Mouse (Mus musculus) natural killer cell, adult 2 months (primary cell): ENCODE data around the gene E130308A19Rik.

Experiments used
- DNase-seq, 2 experiments: peaks; one replicate each; pipeline ENCODE4 v3.0.0; 2022; ENCODE audit warnings: low spot score in 2 of 2

The E130308A19Rik gene

DNA sequence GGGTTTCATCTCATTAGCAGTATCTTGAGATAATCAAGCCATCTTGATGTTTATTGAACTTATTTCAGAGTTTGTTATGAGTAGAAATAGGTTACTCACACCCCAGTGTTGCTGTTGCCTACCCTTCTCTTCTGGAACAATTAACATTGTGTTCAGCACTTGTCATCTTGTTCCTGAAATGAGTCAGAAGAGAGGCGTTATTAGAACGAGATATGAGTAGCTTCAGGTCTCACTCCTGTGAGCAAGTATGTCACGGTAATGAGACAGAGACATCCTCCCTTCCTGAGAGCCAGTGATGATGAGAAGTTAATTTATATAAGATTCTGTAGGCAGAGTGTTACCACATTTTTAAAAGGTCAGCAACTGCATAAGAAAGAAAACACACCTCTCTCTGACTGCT is 56.5 kb downstream of the E130308A19Rik start:
- DNase-seq, result no peak

DNA sequence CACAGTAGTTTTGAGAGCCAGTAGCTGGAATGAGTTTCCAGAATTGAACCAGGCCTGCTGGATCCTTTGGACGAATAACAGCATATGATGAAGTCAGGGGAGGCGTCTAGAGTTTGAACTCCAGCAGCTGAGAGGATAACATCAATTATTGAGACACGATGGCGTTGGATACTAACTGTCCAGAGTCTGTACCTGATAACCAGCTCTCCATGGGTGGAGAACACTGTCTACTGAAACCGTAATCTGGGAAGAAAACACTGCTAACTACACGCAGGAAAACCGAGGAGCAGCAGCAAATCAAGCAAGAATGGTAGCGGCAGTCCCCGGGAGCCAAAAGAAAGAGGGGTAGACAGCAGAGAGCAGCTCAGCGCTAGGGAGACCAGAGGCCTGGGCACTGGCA is 56.9 kb downstream of the E130308A19Rik start:
- no peak for DNase-seq

DNA sequence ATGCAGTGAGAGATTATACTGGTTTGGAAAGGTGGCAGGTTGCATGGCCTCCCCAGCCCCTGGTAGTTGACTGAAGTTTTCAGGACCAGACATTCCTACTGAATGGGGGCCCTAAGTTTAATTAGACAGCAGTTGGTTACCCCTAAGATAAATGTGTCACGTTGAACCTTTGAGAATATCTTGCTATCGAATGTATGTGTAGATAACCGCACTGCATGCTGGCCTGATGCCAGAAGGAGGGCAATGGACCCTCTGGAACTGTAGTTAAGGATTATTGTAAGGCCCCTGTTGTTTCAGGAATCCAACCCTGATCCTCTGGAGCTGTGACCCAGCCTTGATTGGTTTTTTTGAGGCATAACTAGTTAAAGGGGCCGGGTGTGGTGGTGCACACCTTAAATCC is 58.3 kb downstream of the E130308A19Rik start:
- DNase-seq, result no peak

DNA sequence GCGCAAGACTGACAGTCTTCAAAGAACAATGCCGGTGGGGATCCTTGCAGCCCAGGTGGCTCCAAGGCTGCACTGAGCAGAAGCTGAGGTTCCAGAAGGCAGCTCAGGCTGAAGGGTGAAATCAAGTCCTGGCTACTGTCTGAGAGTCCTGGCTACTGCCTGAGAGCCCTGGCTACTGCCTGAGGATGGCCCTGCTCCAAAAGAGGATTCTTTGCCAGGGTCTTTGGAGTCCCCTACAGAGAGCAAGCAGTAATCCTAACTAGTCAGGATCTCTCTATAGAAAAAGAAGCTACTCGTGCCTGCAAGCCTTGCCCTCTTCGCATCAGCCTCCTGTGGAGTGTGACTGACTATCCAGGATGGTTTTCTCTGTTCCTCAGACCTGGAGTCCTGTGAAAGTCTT is 60.7 kb downstream of the E130308A19Rik start:
- DNase-seq, result no peak

DNA sequence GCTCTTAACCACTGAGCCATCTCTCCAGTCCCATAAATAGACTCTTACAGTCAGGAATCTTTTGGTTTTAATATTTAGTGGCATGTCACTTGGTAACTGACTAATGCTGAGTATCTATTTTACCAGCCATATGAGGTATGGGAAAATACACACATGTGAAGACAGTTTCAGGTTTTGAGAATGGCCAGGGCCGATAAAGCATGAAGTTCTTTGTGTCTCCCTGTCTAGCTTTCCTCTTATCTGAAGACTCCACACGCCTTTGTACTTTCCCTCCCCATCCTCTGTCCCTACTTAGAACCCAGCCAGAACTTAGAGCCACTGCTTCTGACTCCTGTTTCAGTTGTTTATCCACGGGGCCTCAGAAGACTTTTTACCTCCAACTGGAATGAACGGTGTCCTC is 63.0 kb downstream of the E130308A19Rik start:
- DNase-seq, result no peak

DNA sequence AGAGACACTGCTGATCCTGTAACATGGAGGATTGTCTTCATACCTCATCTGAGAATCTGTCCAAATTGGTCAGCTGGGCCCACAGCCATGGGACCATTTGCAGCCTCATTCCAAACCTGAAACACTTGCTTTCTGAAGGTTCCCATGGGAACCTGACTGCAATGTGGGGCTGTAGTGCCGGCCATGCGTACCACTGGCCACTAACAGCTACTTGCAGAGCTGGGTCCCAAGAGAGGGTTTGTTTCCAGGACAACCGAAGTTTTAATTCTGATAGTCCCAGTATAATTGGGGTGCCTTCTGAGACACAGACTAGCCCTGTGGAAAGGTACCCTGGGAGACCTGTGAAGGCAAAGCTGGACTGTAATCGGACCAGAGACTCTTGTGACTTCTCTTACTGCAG is 64.1 kb downstream of the E130308A19Rik start:
- DNase-seq, result no peak

DNA sequence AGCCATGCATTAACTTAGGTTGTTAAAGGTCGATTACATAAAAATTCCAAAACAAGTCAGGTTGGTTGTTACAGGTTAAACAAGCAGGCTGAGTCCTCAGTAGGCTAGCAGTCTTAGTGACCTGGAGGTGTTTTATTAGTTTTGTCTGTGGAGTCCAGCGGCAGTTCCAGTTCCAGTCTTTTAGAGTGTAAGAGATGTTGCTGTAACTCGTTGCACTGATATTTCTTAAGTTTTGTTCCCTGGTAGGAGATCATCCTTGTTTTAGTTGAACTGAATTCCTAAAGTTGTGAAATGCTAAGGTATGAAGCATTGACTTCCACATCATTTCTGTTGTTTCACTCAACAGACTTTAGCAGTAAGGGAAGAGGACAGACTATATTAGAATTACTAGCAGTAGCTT is 70.8 kb downstream of the E130308A19Rik start:
- no peak for DNase-seq

DNA sequence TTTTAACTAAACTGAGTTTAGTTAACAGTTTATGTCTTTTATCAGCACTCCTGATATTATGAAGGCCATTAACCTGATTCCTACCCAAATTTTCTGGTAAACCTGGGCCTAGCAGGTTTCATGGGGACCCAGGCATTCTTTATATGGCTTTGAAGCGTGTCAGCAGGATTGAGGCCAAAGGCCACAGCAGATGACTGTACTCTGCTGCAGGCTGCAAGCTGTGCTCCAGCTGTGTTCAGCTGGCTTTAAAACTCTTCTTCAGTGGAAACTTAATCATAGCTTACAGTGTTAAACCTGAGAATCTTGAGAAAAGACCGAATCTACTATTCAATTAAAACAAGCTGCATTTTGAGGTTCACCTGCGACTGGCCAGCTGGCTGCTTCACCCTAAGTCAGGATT is 71.9 kb downstream of the E130308A19Rik start:
- no peak for DNase-seq

DNA sequence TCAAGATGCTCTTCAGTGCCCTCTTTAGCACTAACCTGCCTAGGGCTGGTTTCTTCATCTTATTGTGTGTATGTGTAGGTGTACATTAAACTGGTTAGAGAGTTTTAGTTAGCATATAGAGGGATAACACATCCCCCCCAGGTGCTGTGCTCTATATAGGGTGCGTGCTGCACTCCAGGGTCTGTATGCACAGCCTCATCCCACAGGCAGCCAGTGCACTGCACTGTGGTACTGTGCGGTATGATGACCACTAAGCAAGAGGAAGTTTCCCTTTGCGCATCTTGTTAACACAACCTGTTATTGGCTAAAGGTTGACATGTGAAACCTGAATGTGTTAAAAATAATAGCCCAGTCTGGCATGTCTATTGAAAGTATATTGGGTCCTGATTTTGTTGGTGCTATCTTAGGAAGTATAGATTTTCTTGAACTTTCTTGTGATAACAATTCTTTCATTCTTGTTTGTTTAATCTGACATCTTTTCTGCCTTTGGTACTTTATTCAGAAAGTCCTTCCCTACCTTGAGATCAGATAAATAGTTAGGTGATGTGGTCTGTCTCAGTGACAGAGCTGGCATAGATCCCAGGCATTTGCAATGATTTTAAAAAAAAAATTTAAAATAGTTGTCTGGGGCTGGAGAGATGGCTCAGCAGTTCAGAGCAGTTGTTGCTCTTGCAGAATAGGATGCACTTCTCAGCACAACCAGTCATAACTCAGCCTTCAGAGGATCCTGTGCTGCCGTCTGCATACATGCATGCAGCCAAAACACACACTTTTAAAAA is 73.2 kb downstream of the E130308A19Rik start:
- DNase-seq, result no peak

DNA sequence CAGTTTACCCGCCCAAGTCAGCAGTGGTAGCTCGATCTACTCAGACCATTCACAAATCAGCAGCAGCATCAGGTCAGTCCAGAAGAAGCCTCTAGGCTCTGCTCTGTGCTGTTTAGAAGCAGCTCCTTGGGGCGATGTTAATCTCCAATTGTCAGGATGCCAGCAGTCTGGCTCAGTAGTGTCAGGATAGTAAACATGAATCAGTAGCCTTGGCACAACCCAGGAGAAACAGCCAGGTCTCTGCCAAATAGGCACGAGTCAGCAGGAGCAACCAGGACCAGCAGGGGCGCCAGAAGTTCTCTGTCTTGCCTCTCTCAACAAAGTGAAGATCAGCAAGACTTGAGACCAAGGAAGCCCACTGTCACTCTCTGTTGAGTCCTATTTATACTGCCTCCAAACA is 83.3 kb downstream of the E130308A19Rik start:
- DNase-seq, result no peak

DNA sequence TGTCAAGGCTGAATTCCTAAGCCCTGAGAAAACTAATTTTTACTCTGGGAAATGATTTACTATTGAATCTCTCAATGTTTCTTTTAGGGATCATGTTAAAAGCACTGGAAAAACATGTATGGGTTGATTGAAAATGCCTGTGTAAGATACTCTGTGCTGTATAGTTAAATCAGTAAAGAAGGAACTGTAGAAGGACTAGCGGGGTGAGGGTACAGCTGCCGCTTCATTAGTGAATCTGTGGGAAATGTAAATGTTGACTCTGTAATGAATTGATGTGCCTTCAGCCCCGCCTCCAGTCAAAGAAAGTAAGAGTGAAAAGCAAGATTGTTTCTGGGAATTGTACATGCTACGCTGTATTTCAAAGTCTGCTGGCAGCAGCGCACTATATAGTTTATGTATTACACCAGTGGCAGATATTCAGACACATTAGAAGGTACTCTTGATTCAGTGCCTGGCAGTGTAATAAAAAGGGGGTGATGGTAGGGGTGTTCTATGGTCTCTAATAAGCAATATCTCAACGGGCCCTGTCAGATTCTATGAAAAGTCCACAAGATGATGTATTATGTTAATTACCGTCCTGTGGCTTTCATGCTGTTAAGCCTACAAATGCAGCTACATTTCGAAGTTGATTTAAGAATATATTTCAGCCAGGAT is 84.9 kb downstream of the E130308A19Rik start:
- no peak for DNase-seq

DNA sequence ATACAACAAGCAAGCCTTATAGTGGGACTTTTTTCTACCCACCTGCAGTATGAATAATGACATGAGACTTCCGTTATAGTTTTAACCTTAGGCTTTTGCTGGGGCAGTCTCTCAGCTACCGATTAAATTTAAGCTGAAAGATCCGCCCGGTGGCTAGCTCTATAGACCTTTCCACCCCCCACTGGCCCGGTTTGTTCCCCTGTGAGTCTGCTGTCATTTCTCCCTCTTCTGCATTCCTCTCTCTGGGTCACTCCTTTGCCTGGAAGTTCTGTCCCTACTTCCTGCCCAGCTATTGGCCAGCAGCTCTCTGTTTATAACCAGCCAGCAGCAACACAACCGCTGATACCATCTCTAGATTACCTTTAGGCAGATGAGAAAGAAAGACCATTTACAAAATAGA is 86.4 kb downstream of the E130308A19Rik start:
- DNase-seq, result no peak

DNA sequence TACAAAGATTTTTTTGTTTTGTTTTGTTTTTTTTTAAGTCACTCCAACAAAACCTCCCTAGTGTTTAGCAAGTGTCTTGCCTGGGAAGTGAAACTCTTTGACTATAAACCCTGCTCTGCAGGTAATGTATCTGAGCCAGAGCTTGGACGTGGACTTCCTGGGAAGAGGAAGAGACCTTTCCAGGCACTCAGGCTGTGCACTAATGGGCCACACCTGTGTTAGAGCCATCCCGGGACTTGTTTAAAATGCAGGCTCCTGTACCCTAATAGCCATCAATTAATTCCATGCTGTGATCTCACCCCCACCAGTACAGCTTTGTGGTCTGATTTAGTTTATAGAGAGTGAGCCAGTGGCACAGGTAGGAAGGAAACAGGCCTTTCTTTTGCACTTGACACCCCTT is 86.9 kb downstream of the E130308A19Rik start:
- DNase-seq, result no peak

DNA sequence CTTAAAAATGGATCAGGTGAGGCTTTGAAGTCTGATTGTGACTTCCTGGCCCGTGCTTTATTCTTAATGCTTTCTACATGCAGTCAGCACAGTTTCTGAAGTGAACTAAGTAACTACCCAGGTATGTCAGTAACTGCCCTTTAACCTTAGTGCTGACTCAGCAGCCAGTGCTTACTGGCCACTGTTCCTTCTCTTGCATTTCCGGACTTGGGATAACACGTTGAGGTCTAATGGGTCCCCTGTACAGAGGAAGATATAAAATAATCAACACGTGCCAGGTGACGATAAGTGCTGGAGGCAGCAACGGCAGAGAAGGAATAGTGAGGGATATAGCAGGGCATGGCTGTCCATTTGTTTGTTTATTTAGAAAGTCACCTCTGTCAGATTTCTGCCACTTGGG is 88.5 kb downstream of the E130308A19Rik start:
- no peak for DNase-seq

DNA sequence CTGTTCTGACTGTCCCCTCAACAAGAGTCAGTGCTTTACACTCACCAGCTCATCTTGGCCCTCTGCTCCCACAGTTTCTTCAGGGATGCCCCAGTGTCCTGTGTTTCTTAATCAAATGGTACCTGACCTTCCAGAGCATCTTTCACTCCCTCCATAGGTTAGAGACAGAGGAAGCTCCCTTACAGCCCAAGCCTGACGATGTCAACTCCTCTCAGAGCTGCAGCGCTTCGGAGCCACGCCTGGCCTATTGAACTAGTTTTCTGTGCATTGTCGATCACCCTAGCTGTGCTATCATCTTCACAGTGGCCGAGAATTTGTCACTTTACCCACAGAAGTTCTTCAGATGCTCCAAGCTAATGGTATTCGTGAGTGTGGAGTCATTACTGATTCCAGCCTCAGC is 88.9 kb downstream of the E130308A19Rik start:
- DNase-seq, result no peak

DNA sequence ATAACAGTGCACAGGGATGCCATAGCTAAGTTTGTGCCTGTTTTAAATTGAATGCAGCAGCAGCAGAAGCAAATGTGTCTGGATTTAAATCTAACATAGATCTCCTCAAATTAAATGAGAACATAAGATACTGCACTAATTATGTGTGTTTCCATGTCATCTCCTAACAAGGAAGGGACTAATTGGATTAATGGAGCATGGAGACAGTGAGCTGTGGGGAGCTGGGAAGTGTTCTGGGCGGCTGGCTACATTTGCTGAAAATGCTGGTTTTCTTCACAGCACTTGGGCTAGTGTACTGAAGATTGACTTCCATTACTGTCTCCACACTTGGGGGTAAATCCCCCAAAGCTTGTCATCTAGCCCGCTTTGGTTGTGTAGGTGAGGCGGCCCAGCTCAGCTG is 89.5 kb downstream of the E130308A19Rik start:
- DNase-seq, result no peak

DNA sequence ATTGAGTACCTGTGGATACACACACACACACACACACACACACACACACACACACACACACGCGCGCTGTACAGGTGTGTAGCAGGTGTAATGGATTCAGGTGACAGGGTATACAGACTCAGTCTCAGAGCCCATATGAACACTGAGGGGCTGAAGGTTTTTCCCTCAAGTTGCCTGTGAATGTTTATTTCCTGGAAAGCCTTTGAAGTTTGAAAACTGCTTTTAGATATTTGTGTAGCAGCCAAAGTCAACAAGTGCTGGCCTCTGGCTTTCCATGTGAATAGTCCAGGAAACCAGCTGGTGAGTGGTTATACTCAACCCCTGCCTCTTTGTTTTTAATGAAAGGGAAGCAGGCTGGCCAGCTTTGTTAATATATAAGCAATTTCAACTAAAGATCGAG is 91.3 kb downstream of the E130308A19Rik start:
- no peak for DNase-seq

DNA sequence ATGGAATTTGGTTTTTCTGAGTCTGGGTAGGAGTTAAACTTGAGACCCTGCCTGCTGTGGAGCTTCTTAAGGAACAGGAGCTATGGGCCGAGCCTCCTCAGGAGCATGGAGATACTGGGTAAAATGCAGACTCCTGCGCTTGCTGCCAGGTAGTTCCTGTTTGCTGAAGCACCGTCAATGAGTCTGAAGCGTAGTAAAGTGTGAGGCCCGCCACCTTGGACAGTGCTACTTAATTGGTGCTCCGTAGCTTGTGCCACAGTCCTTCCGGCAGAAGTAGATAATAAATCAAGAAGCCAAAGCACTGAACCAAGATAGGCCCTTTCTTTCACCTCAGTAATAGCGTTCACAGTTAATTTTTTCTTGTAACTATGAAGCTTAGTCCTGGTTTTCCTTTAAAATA is 92.5 kb downstream of the E130308A19Rik start:
- DNase-seq, result no peak

DNA sequence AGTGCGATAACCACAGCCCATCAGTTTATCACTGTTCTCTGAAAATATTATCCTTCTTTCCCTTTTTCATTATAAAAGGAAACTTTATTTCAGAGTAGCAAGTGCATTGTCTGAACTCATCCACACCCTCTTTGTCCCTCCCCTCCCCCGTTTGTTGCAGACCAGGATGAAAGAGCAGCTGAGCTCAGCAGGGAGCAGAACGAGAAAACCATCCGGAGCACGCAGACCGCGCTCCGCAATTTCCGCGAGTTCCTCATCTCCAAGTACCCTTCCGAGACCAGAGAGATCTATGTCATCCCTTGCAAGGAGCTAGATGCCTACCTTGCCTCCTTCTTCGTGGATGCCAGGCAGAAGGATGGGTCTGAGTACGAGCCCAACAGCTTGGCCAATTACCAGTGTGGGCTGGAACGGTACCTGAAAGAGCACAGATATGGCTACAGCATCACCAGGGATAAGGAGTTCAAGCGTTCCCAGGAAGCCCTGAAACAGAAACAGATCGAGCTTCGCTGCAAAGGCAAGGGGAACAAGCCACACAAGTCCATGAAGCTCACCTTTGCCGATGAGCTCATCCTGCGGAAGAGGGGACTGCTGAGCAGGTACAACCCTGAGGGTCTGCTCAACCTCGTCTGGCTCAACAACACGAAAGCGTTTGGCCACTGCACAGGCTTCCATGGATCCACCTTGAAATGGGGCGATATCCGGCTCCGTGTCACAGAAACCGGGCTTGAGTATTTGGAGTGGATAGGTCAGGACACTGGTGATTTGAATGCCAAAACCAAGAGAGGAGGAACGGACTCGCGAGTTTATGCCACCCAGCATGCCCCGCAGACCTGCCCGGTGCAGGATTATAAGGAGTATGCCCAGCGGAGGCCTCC is 93.7 kb downstream of the E130308A19Rik start:
- DNase-seq, result no peak

DNA sequence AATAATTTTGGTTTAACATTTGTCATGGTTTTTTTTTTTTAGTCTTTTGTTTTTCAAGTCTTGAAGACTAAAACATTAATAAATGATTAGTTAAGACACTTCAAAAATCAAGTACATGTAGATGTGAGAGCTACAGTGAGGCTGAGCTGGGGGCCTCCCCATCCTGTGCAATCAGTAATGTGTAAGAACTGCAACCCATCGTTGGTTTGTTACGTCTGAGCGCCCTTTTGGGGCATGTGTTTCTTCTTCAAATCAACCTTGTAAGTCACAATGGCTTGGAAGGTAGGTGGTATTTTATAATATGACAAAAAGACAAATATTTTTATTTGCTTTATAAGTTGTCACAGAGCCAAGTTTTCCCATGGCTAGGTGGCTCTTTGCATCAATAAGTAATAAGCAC is 95.8 kb downstream of the E130308A19Rik start:
- no peak for DNase-seq

DNA sequence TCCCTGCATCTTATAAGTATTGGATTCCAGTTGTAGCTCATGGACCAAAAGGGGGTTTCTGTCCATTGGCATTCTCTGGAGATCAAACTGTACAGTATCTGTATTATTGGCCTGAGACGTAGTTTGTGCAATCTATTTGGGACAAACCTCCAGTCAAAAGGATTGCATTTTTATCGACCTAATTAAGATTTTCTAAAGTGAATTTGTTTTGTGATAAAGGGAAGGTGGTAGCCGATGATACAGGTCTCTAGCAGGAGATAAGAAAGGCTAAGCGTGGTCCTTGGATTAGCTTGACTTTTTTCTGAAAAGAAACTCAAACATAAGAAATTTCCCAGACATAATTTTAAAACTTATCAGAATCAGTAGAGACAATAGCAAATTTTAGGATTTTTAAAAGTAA is 99.6 kb downstream of the E130308A19Rik start:
- DNase-seq, result no peak

DNA sequence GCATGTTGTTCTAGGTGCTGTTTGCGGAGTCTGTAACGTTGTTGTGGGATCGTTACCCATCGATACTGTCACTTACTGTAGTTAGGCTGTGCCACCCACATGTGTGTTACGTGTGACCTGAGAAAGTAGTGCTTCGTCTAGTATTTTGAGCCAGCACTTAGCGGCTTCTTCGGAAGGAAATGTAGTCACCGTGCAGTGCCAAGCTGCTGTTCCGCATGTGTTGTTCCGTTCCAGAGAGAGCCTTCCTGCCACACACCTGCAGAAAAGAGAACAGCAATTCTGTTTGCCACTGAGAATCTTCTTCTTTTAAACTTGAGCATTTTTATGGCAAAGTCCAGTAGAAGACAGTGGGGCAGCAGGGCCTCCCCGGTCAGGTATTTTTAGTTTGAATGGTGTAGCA is 100.5 kb downstream of the E130308A19Rik start:
- DNase-seq, result peak in 1 of 2 experiments; percentile 61
